Comparison of ENCODE assay signal across 9 mouse cellular contexts in the genomic region with DNA sequence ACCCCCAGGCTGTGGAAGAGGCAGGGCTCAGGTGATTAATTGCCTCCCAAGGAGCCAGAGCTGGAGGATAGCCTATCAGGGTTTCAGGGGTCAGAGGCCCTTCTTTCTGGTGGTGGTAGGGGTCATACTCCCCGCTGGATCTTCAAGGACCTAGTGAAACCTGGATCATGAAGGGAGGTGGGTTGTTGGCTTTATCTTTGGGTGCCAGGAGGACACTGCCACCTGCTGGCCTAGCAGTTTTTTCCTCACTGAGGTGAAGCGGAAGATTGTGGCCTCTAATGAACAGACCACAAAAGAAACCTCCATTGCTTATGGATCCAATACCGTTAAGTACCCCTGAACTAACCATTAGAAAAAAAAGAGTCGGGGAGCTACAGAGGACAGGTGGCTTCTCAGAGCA. TPM values are rescaled to one million over a fixed set of nuclear protein-coding genes. Genes with fewer than 3 reads are reported as not detected.
A peak's percentile ranks its signal among the peaks of the same experiment; 100 is the strongest.
DNase-seq lines count a peak whose midpoint lies in the region; ATAC-seq and TF ChIP-seq lines count a peak whose summit lies in the region.
"Had no signal": no experiment of that assay in that cellular context is flagged by ENCODE, and none has a peak within 500 bp of the region (broad histone marks: within the 10 kb centered on the region; RNA-seq: fewer than 3 reads in every experiment).

No protein-coding gene starts in this region.

- no peaks in the 10 kb centered on the region for H3K79me2 ChIP-seq in C2C12 (ENCODE audit: control insufficient read depth, insufficient read depth)

- no peak overlapping the region for H3K4me2 ChIP-seq in intestine, postnatal 0 days (replicated peaks; ENCODE audit: low read depth)
- H3K4me2 ChIP-seq in intestine, embryonic 15.5 days (replicated peaks), result no peak overlapping the region
- no peak overlapping the region for H3K4me2 ChIP-seq in liver, embryonic 14.5 days (ENCODE audit: low read depth)
- H3K4me2 ChIP-seq: liver, embryonic 13.5 days had no signal

- no peaks in the 10 kb centered on the region for H3K36me3 ChIP-seq in intestine, postnatal 0 days (ENCODE audit: control insufficient read depth, insufficient read depth)
- no peaks in the 10 kb centered on the region for H3K36me3 ChIP-seq in intestine, embryonic 15.5 days
- H3K36me3 ChIP-seq in C2C12 (ENCODE audit: control insufficient read depth, insufficient read depth), result peaks cover 10% of the 10 kb centered on the region
- no peaks in the 10 kb centered on the region for H3K36me3 ChIP-seq in liver, embryonic 14.5 days (replicated peaks; ENCODE audit: control insufficient read depth, insufficient read depth, low read depth)
- no peaks in the 10 kb centered on the region for H3K36me3 ChIP-seq in spleen, adult 2 months (ENCODE audit: control insufficient read depth, insufficient read depth, low read length)
- H3K36me3 ChIP-seq: liver, embryonic 13.5 days had no signal

- no peak for ATAC-seq in intestine, postnatal 0 days
- ATAC-seq in intestine, embryonic 15.5 days, result no peak
- peak; percentile 74 for ATAC-seq in common myeloid progenitor, adult 5-6 weeks (replicated peaks; ENCODE audit: low read depth, poor library complexity, severe bottlenecking)
- ATAC-seq in liver, embryonic 14.5 days (ENCODE audit: insufficient read depth), result no peak

- no peak for TF ChIP-seq POLR2A in spleen, adult 2 months (IDR thresholded peaks at IDR 0.05; ENCODE audit: low read depth, low read length)

- peak; percentile 81 for TF ChIP-seq CTCF in intestine, postnatal 0 days (IDR thresholded peaks at IDR 0.05; ENCODE audit: low read depth)
- peak; percentile 59 for TF ChIP-seq CTCF in C2C12 (IDR thresholded peaks at IDR 0.05; ENCODE audit: control insufficient read depth, insufficient read depth, insufficient read length)
- TF ChIP-seq CTCF in liver, embryonic 14.5 days (IDR thresholded peaks at IDR 0.05; ENCODE audit: low read depth), result peak; percentile 78
- TF ChIP-seq CTCF in spleen, adult 2 months (IDR thresholded peaks at IDR 0.05; ENCODE audit: extremely low read depth, insufficient read depth, insufficient read length, insufficient replicate concordance), result peak; percentile 61; the same call in 1 of the 2 replicates

- no peaks in the 10 kb centered on the region for H3K79me3 ChIP-seq in C2C12 (ENCODE audit: low read depth)

- H3K4me1 ChIP-seq in intestine, postnatal 0 days (replicated peaks; ENCODE audit: control insufficient read depth, insufficient read depth, low read length), result no peaks in the 10 kb centered on the region
- no peaks in the 10 kb centered on the region for H3K4me1 ChIP-seq in intestine, embryonic 15.5 days (replicated peaks)
- H3K4me1 ChIP-seq in liver, embryonic 14.5 days (replicated peaks; ENCODE audit: control insufficient read depth in 2 of 2, insufficient read depth in 2 of 2, low read length in 1 of 2), result no peaks in the 10 kb centered on the region
- peaks cover 5% of the 10 kb centered on the region; the same call in 1 of the 2 replicates for H3K4me1 ChIP-seq in spleen, adult 2 months (ENCODE audit: control insufficient read depth, insufficient read depth, insufficient read length)
- H3K4me1 ChIP-seq: liver, embryonic 13.5 days had no signal

- TF ChIP-seq EP300 in liver, embryonic 14.5 days (IDR thresholded peaks at IDR 0.05; ENCODE audit: low read depth), result no peak

- WGBS in intestine, postnatal 0 days, result 40% methylated on average over 4 of the region's 4 CpGs
- 48% methylated on average over 4 of the region's 4 CpGs for WGBS in intestine, embryonic 15.5 days
- WGBS in liver, embryonic 14.5 days (ENCODE audit: insufficient replicate concordance), result 19% methylated on average over 4 of the region's 4 CpGs
- 21% methylated on average over 4 of the region's 4 CpGs for WGBS in spleen, adult 2 months

- H3K27ac ChIP-seq in intestine, postnatal 0 days (ENCODE audit: low read depth, low read length), result no peak overlapping the region
- H3K27ac ChIP-seq in intestine, embryonic 15.5 days, result no peak overlapping the region
- no peak overlapping the region for H3K27ac ChIP-seq in liver, embryonic 14.5 days
- no peak overlapping the region for H3K27ac ChIP-seq in spleen, adult 2 months (ENCODE audit: insufficient read depth, low read length)
- H3K27ac ChIP-seq: liver, embryonic 13.5 days had no signal

- DNase-seq in ES-CJ7 (ENCODE audit: low read depth, low spot score), result peak; percentile 80
- no peak for DNase-seq in liver, embryonic 14.5 days (ENCODE audit: low read depth in 3 of 3, low spot score in 3 of 3)
- peak; percentile 30 to 76 for DNase-seq in spleen, adult 2 months (ENCODE audit: low read depth in 1 of 2, low spot score in 2 of 2)
- DNase-seq: liver, embryonic 13.5 days had no signal

- no peaks in the 10 kb centered on the region for H3K27me3 ChIP-seq in intestine, postnatal 0 days (replicated peaks; ENCODE audit: control insufficient read depth, insufficient read depth, low read length)
- H3K27me3 ChIP-seq in intestine, embryonic 15.5 days (replicated peaks), result no peaks in the 10 kb centered on the region; the same call in 1 of the 2 replicates
- H3K27me3 ChIP-seq in C2C12 (ENCODE audit: control insufficient read depth, insufficient read depth, insufficient read length), result no peaks in the 10 kb centered on the region
- no peaks in the 10 kb centered on the region; the same call in 1 of the 2 replicates for H3K27me3 ChIP-seq in liver, embryonic 14.5 days (ENCODE audit: control insufficient read depth, insufficient read depth, low read length)
- H3K27me3 ChIP-seq in spleen, adult 2 months (ENCODE audit: control insufficient read depth, insufficient read depth, low read length), result no peaks in the 10 kb centered on the region

- no peak overlapping the region for H3ac ChIP-seq in C2C12 (ENCODE audit: control insufficient read depth, insufficient read length, low read depth)

- no peaks in the 10 kb centered on the region for H3K9me3 ChIP-seq in intestine, postnatal 0 days (ENCODE audit: control insufficient read depth)
- no peaks in the 10 kb centered on the region for H3K9me3 ChIP-seq in intestine, embryonic 15.5 days
- no peaks in the 10 kb centered on the region for H3K9me3 ChIP-seq in liver, embryonic 14.5 days (ENCODE audit: control insufficient read depth, low read length)
- H3K9me3 ChIP-seq: liver, embryonic 13.5 days had no signal

- H3K4me3 ChIP-seq in intestine, postnatal 0 days (ENCODE audit: low read depth, low read length), result no peak overlapping the region
- H3K4me3 ChIP-seq in intestine, embryonic 15.5 days (replicated peaks), result no peak overlapping the region
- H3K4me3 ChIP-seq in C2C12 (ENCODE audit: insufficient read depth, poor library complexity, severe bottlenecking), result no peak overlapping the region
- H3K4me3 ChIP-seq in liver, embryonic 14.5 days (ENCODE audit: insufficient read depth in 1 of 2, low read depth in 2 of 2, low read length in 2 of 2), result no peak overlapping the region
- no peak overlapping the region for H3K4me3 ChIP-seq in spleen, adult 2 months (ENCODE audit: extremely low read depth, insufficient read depth, insufficient read length)
- H3K4me3 ChIP-seq: liver, embryonic 13.5 days had no signal

- no peak overlapping the region for H3K9ac ChIP-seq in intestine, postnatal 0 days (ENCODE audit: low read depth, low read length)
- no peak overlapping the region for H3K9ac ChIP-seq in intestine, embryonic 15.5 days
- H3K9ac ChIP-seq in liver, embryonic 14.5 days (replicated peaks), result no peak overlapping the region
- H3K9ac ChIP-seq: liver, embryonic 13.5 days had no signal

TF ChIP-seq in C2C12, 6 proteins besides CTCF, POLR2A, EP300 and RAD21:
- TF ChIP-seq MYOG (IDR thresholded peaks at IDR 0.05; ENCODE audit: control insufficient read depth, extremely low read depth, insufficient read length) (no peak), MAX (IDR thresholded peaks at IDR 0.05) (no peak), MYOD1 (IDR thresholded peaks at IDR 0.05; ENCODE audit: control insufficient read depth, insufficient read length, low read depth) (no peak), FOSL1 (IDR thresholded peaks at IDR 0.05; ENCODE audit: insufficient read depth, low read length, poor library complexity, severe bottlenecking) (no peak), CEBPB (IDR thresholded peaks at IDR 0.05; ENCODE audit: low read depth) (no peak), USF1 (IDR thresholded peaks at IDR 0.05; ENCODE audit: low read depth) (no peak)
TF ChIP-seq in C2C12: peak in this region for 0.

RNA-seq across cellular contexts. Expression of a gene that starts 7.7 kb away (rescaled TPM):
- 0.46 and 0.51 TPM in 2 replicates for polyA plus RNA-seq in intestine, postnatal 0 days (2015; fragmentation: Nextera tagmentation; extraction: Ambion mirVana)
- polyA plus RNA-seq in intestine, embryonic 15.5 days (2015; fragmentation: Nextera tagmentation; extraction: Ambion mirVana), result 0.23 and 0.49 TPM in 2 replicates
- 19.0 TPM for polyA plus RNA-seq in C2C12 (2012; fragmentation: generic; extraction: Trizol)
- total RNA-seq in common myeloid progenitor, adult 5-6 weeks (2017), result not detected in 2 replicates
- polyA plus RNA-seq in liver, embryonic 14.5 days (2012; rRNA removed), result 0.01 and 0.04 TPM in 2 replicates
- 0.03 and 0.13 TPM in 2 replicates for polyA plus RNA-seq in liver, embryonic 14.5 days (2014; fragmentation: Nextera tagmentation; extraction: Ambion mirVana)
- polyA plus RNA-seq in spleen, adult 2 months (2012; rRNA removed), result 0.59 and 0.68 TPM in 2 replicates
- polyA plus RNA-seq: stomach, embryonic 14.5 days had no signal

RNA-seq across cellular contexts. Expression of a gene that starts 9.8 kb away (rescaled TPM):
- 20.0 and 20.6 TPM in 2 replicates for polyA plus RNA-seq in intestine, postnatal 0 days (2015; fragmentation: Nextera tagmentation; extraction: Ambion mirVana)
- polyA plus RNA-seq in intestine, embryonic 15.5 days (2015; fragmentation: Nextera tagmentation; extraction: Ambion mirVana), result 4.7 and 5.5 TPM in 2 replicates
- polyA plus RNA-seq in C2C12 (2012; fragmentation: generic; extraction: Trizol), result 11.7 TPM
- 8.0 and 12.0 TPM in 2 replicates for total RNA-seq in common myeloid progenitor, adult 5-6 weeks (2017)
- 1.0 and 1.2 TPM in 2 replicates for polyA plus RNA-seq in liver, embryonic 14.5 days (2012; rRNA removed)
- 2.0 and 2.1 TPM in 2 replicates for polyA plus RNA-seq in liver, embryonic 14.5 days (2014; fragmentation: Nextera tagmentation; extraction: Ambion mirVana)
- polyA plus RNA-seq in spleen, adult 2 months (2012; rRNA removed), result 17.4 and 25.5 TPM in 2 replicates

Comparison
In these comparisons a context has a peak if more than half of its experiments do, and no peak if none do; other contexts are left out.
1. DNase-seq: peak in ES-CJ7 (single experiment) and spleen, adult 2 months (2 of 2); none in liver, embryonic 14.5 days (0 of 3).
2. RNA of a gene that starts 7.7 kb away (polyA plus RNA-seq): 19.0 TPM in C2C12 (single experiment); 0.59 to 0.68 TPM in spleen, adult 2 months, 0.46 to 0.51 TPM in intestine, postnatal 0 days, 0.23 to 0.49 TPM in intestine, embryonic 15.5 days and 0.01 to 0.13 TPM in liver, embryonic 14.5 days; every median in the first group is over 10 times any median in the second.
3. Peak in every context shown above with its lines, with median percentiles within 50 percentile points of each other: CTCF ChIP-seq.